Mouse (Mus musculus): ENCODE measurements around the gene Rrad. TPM values are rescaled to one million over a fixed set of nuclear protein-coding genes. Genes with fewer than 3 reads are reported as not detected.
"Not testable (repeated sequence)": the region's sequence is repeated elsewhere in the genome, so short reads cannot be mapped to it uniquely, and the experiment has no call there.

The Rrad gene
- total RNA-seq (2021) = 1 to 10 TPM; 2.2 to 2.9 TPM
- long read RNA-seq, experiment 1, partial matches to known transcripts = 0 of 1 reads
- long read RNA-seq, experiment 1, other reads (novel, unspliced or antisense) = 0 of 1 reads
- long read RNA-seq, experiment 2, partial matches to known transcripts = 1 of 4 reads
- long read RNA-seq, experiment 2, other reads (novel, unspliced or antisense) = 0 of 4 reads

DNA sequence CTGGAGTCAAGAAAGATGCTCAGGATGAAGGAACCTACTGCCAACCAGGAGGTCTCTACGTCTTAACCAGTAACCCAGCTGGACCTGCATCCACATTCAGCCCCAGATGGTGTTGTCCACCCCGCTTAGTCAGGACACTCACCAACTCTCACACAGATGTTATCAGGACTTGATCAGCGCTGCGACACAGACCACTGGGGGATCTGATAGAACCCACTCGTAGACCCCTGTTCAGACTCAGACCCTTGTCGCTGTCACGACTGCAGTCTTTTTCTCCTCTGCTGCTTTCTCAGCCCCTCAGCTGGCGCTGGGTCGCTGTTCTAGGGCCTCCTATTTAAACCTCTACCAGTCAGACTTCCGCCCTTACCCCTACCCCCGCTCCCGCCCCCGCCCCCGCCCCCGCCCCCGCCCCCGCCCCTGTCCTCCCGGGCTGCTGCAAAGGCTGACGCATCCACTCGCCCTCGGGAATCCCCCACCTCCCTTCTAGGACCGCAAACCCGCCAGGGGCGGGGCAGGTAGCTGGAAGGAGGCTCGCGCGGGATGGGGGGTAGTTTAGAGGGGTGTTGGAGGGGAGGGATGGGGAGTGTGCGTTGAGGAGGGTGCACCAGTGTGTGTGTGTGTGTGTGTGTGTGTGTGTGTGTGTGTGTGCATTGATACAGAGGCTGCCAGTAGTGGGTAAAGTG is at the start of gene Rrad:
TSS of gene Rrad (minus strand) at position 347 of the 683 bp plus-strand sequence.
- intact Hi-C loops (cut with DNase I) = no loop called here
- DNase-seq = no peak

DNA sequence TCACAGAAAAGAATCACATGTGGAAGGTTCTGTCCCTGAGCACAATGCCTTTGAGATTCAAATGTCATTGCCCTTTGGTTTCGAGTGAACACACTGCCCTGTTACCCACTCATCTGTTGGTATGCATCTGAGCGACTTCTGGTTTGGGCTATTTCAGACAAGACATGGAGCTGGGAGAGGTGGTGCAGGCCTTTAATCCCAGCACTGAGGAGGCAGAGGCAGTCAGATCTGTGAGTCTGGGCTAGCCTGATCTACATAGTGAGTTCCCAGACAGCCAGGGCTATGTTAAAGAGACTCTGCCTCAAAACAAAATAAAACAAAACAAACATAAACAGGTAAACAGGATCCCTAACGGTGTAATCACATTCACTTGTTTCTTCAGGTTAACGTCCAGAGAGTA is 24.5 kb upstream of the Rrad start:
- intact Hi-C loops (cut with DNase I) = loop anchor here (10.0 kb wide), 1 partner anchor 359 kb away; no protein-coding TSS in a partner anchor
- DNase-seq = no peak

- intact Hi-C loops (cut with DNase I) = loop anchor here (10.0 kb wide), 1 partner anchor 360 kb away; no protein-coding TSS in a partner anchor
- DNase-seq = peak in 1 of 2 experiments; percentile 29
These were observed 23.9 kb upstream of the Rrad start for GRCm38 (mm10) chr8:104654984-104655383.

- intact Hi-C loops (cut with DNase I); DNase-seq: not testable (repeated sequence)
These were observed 13.1 kb upstream of the Rrad start for GRCm38 (mm10) chr8:104644187-104644586.

DNA sequence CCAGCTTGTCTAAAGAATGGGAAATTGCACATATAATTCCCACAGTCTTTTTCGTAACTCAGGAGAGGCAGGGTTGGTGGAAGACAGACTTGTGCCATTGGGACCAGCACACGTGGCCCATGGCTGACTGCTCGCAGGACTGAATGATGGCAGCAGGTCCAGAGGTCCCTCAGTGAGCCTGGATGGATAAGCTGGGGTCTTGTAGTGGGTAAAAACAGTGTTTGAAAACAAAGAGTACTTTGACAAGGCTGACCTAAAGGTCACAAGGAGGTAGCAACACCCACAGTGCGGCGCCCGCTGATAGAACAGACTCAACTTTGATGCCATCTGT is 11.2 kb upstream of the Rrad start:
- intact Hi-C loops (cut with DNase I) = loop anchor here (2.0 kb wide), 1 partner anchor 39 kb away; no protein-coding TSS in a partner anchor
- no peak for DNase-seq

DNA sequence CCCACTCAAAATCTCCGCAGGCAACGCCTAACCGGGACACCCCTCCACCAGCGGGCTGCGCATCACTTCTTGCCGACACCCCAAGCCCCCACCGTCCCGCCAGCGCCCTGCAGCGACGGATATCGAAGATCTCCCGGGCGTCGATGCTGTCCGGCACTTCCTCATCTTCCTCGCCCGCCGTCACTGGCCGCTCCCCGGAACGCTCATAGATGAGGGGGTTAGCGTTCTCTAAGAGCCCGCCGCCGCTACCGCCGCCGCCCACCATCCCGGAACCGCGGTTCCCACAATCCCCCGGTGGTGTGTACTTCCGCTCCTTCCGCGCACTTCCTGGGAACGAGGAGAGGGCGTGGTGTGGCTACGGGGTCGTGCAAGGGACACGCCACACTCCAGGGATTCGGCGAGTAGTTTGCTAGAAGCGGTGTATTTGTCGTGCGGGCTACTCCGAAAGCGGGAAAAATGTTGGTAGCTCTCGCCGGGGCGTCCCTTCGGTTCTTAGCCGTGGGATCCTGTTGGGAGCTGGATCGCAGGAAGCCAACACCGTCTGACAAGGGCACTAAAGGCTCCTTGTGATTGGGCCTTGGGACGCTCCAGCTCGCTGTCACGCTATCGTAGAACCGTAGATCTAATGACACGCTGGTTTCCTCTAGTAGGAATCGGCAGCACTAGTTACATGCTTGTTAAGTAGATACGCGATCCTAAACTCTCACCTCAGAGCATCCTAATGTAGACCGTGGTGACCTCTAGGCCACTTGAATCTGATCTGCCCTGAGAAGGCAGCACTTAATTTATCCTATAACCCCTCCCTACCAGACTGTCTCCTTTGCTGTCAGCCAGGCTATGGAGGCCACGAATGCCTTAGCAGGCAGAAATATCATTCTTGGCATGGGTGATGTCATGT is 10.5 kb upstream of the Rrad start, which contains the start of gene Ciao2b:
TSS of gene Ciao2b (minus strand) at position 540 of the 898 bp plus-strand sequence.
- intact Hi-C loops (cut with DNase I) = loop anchor here (2.0 kb wide), 1 partner anchor 39 kb away; no protein-coding TSS in a partner anchor
- peak; percentile 81 to 82 for DNase-seq

DNA sequence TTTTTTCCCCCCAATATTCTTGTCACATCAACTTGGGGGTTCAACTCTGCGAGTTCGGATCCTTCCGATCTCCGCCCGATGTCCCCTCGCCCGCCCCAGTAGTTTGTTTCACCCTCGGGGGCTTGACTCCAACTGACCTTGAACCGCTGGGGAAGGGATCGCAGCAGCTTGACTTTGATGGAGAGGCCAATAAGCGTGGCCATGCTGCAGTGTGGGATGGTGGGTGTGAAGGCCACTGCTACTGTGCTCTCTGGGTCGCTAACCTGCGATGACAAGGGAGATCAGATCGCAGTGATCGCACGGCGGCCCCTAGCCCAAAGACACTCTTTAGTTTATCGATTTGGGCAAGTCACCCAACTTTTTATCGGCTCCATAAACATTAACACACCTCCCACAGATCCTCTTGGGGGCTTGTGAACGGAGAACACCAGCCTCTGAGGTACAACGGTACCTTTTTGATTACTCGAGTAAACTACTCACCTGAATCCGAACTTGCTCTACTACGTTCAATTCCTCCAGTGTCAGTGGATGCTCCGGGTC is 9.8 kb upstream of the Rrad start:
- DNase-seq = no peak
- intact Hi-C loops (cut with DNase I) = no loop called here

- no peak for DNase-seq
- intact Hi-C loops (cut with DNase I) = no loop called here
These were observed 9.1 kb upstream of the Rrad start for GRCm38 (mm10) chr8:104640241-104640640.

GRCm38 (mm10) chr8:104638010-104638409 is 6.9 kb upstream of the Rrad start:
- no peak for DNase-seq
- intact Hi-C loops (cut with DNase I) = no loop called here

GRCm38 (mm10) chr8:104635004-104635710 is 4.0 kb upstream of the Rrad start:
- no peak for DNase-seq
- intact Hi-C loops (cut with DNase I) = no loop called here

- intact Hi-C loops (cut with DNase I) = no loop called here
- DNase-seq = no peak
These were observed 2.1 kb upstream of the Rrad start for GRCm38 (mm10) chr8:104633156-104633744.

DNA sequence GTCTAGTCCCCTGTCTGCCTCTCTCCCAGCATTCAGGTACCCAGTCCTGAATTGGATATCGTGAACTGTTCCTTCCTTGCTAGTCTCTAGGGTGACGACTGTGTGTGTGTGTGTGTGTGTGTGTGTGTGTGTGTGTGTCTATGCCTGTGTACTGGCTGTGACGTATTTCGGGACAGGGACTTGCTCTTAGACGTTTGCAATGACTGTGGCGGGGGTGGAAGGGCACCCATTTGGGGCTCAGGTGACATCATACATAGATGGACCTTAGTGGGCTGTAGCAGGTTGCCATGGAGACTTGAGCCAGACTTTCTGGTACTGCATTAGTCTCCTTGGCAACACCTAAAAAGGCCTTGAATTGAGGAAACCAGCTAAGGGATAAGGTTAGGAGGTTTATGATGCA is 1.4 kb upstream of the Rrad start:
- intact Hi-C loops (cut with DNase I) = no loop called here
- no peak for DNase-seq

DNA sequence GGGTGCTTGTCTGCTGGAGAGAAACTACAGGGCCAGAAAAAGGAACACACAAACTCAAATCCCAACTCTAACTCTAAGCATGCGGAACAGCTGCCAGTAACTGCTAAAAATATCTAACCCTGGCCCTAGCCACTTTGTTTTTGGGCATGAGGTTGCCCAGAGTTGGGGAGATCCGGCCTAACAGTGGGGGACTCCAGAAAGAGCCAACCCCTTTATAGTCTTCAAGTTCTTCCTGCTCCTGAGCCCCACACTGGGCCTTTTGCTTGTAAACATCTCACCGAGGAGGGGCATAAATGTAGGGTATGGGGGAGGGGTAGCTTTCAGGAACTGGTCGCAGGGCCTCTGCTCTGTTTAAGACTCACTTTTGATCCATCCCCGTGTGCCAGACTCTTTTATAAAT is 848 bp upstream of the Rrad start:
- intact Hi-C loops (cut with DNase I) = no loop called here
- DNase-seq = no peak

DNA sequence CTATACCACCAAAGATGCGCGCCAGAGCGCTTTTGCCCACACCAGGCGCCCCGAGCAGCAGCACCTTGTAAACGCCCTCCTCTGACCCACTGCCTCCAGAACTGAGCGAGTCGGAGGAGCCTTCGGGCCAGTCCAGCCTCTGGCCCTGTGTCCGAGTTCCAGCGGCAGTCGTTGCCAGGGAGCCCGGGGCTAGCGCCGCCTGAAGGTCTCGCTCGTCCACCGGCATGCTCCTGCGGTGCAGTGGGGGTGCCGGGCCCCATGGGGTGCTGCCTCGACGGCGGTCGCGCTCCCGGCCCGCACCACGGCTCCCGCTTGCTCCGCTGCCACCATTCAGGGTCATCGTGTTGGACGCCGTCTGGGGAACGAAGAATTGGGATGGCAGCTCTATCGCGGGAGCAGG is 553 bp downstream of the Rrad start:
- no peak for DNase-seq
- intact Hi-C loops (cut with DNase I) = no loop called here

DNA sequence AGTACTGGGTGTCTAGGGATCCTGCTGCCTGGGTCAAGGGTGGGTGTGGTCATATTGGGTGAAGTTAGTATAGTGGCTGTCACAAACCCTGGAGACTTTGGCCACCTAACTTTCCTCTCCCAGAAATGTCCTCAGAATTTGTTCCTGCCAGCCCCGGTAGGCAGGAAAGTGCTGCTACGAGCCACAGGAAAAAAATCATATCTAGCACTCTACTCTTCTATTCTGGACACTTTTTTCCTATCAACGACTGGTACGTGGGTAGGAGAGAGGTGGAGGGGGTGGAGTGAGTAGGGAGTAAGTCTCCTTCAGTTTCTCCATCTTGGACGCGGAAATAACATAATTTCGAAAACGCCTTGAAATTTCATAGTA is 1.0 kb downstream of the Rrad start:
- intact Hi-C loops (cut with DNase I) = no loop called here
- DNase-seq = no peak

DNA sequence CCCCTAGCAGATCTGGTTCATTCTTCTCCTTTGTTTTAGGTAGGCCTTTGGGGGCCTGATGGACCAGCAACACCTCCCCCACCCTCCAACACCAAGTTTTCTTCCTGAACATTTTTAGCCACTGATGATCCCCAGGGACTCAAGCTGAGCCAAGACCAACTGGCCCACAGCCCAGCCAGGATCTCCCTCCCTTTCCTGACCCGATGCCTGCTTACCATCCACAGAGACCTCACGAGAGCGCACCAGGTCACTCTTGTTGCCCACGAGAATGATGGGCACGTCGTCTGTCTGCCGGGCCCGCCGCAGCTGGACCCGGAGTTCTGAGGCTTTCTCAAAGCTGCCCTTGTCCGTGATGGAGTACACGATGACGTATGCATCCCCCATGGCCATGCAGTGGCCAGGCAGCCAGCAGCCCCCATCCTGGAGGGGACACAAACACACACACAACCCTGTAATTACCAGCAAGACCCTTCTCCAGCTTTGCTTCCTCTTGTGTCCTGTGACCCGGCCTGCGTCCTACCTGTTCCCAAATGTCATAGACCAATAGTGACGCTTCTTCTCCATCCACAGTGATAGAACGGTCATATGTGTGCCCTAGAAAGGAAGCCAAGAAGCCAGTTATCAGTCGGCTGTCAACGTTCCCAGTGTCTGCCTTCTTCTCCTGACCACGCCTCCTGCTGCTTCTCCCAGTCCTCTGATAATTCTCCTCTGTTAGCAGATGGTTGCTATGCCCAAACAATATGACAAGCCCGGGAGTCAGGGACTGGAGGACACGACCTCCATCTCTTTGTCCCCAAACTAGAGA is 1.6 kb downstream of the Rrad start:
- intact Hi-C loops (cut with DNase I) = no loop called here
- DNase-seq = peak in 1 of 2 experiments; percentile 43

- DNase-seq = no peak
These were observed 2.7 kb downstream of the Rrad start for GRCm38 (mm10) chr8:104628402-104628801.

DNA sequence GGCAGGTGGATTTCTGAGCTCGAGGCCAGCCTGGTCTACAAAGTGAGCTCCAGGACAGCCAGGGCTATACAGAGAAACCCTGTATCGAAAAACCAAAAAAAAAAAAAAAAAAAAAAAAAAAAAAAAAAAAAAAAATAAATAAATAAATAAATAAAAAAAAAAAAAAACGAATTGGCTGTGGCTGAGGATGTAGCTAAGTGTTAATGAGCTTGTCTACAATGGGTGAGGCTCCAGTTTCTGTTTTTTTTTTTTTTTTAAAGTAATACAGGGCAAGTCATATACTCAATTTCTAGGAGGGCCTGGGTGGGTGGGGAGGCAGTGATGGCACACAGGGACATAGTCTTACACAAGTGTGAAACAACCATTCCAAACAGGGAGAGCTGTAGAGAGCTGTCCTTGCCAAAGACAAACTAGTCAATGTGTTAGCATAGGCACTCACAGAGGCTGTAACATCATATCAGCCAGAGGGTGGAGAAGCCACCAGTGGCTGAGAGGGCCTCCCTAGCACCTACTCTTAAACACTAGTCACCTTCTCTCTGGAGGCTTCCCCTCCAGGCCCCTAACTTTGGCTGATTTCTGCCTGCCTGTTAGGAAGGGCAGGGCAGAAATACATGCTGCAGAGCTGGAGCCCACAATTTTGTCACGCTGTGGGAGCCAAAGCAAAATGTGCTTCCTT is 3.9 kb downstream of the Rrad start:
- no peak for DNase-seq
- intact Hi-C loops (cut with DNase I) = no loop called here

More at GRCm38 (mm10) chr8:104628402-104628801, 2.7 kb downstream of the Rrad start:
- intact Hi-C loops (cut with DNase I) = no loop called here

Measured in gastrocnemius, postnatal 36 days (tissue).